Mouse (Mus musculus): ENCODE results near the gene Gm20388. TPM values are rescaled to one million over a fixed set of nuclear protein-coding genes. Genes with fewer than 3 reads are reported as not detected.
A peak's percentile ranks its signal among the peaks of the same experiment; 100 is the strongest.

Gm20388 gene
- polyA plus RNA-seq, 1 experiment from 2014 or later: not detected

DNA sequence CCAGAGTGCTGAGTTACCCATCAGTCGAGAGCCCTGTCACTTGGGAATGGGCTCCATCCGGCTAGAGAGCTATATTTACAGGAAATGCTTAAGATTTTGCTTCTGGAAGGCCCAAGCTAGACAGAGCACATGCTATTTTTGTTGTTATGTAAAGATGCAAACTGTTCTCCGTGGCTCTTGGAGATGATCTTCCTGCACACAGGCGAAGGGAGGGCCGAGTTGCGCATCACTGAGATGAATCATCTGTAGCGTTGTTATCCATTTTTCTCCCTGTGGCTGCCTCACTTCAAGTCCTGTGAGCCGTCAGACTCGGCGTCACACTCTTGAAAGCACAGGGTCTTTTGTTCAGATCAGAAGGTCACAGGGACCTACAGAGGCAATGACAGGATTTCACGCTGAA lies 3963.7 kb downstream of the Gm20388 start:
- Histone ChIP-seq H3K9me3 (no peaks in the 10 kb centered on the region), H3K36me3 (no peaks in the 10 kb centered on the region), H3K27me3 (no peaks in the 10 kb centered on the region), H3K4me1 (0 out of 2 replicates have a peak, but pooled peaks cover 3% of the 10 kb centered on the region), H3K27ac (replicated peaks) (no peak overlapping the region), H3K9ac (replicated peaks) (no peak overlapping the region), H3K4me3 (no peak overlapping the region), H3K4me2 (replicated peaks) (no peak overlapping the region)
- 81% methylated on average over 11 of the region's 11 CpGs for WGBS
- no peak for ATAC-seq (replicated peaks)

DNA sequence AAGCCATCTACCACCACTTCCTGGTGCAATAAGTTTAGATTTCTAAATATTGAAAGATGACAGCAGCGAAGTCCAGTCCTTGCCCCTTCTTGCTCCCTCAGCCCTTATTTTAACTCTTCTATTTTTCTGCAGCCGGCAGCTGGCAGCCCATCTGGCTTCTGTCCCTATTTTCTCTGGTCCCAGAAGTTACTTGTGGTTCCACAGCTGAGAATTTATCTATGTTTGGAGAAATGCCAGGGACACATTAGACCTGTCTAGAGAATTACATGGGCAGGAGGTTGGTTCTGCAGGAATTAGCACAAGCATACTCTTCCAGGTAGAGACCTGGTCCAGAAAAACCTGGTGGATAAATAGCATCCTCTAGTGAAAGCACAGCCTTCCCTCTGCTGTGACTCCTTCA lies 3967.2 kb downstream of the Gm20388 start:
- Histone ChIP-seq H3K36me3 (no peaks in the 10 kb centered on the region), H3K4me2 (replicated peaks) (no peak overlapping the region), H3K4me1 (0 out of 2 replicates have a peak, but pooled peaks cover 3% of the 10 kb centered on the region), H3K9me3 (no peaks in the 10 kb centered on the region), H3K9ac (replicated peaks) (no peak overlapping the region), H3K27ac (replicated peaks) (no peak overlapping the region), H3K4me3 (no peak overlapping the region), H3K27me3 (no peaks in the 10 kb centered on the region)
- WGBS: 63% methylated on average over 2 of the region's 2 CpGs
- no peak for ATAC-seq (replicated peaks)

- ATAC-seq (replicated peaks): no peak
- Histone ChIP-seq H3K9me3 (no peaks in the 10 kb centered on the region), H3K27me3 (no peaks in the 10 kb centered on the region), H3K36me3 (no peaks in the 10 kb centered on the region), H3K4me2 (replicated peaks) (no peak overlapping the region), H3K9ac (replicated peaks) (no peak overlapping the region), H3K27ac (replicated peaks) (no peak overlapping the region), H3K4me3 (no peak overlapping the region), H3K4me1 (peaks cover 15% of the 10 kb centered on the region)
- WGBS: 68% methylated on average over 10 of the region's 10 CpGs
Observed at GRCm38 (mm10) chr8:123880271-123880670, 3969.6 kb downstream of the Gm20388 start.

GRCm38 (mm10) chr8:123880821-123881350 lies 3970.2 kb downstream of the Gm20388 start:
- H3K27ac ChIP-seq (replicated peaks): no peak overlapping the region
- no peak overlapping the region for H3K4me2 ChIP-seq (replicated peaks)
- no peak overlapping the region for H3K9ac ChIP-seq (replicated peaks)
- H3K27me3 ChIP-seq: no peaks in the 10 kb centered on the region
- 55% methylated on average over 4 of the region's 4 CpGs for WGBS
- no peak overlapping the region for H3K4me3 ChIP-seq
- no peak for ATAC-seq (replicated peaks)
- H3K36me3 ChIP-seq: no peaks in the 10 kb centered on the region
- no peaks in the 10 kb centered on the region for H3K9me3 ChIP-seq
- H3K4me1 ChIP-seq: peaks cover 16% of the 10 kb centered on the region

DNA sequence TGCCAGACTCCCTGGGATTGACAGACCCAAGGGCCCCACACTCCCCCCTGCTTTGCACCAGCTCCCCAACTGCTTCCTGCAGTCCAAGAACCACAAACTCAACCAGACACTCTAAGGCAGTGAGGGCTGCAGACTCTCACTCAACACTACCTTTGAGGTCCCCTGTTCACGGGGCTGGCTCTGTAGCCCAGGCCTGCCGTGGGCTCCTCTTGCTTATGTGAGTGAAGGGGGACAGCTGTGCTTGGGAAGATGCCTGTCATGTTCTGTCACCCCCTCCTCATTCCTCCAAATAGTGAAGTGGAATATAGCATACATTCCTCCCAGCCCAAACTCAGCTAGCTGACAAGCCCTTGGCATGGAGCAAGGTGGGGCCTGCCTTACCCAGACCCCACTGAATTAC lies 3971.8 kb downstream of the Gm20388 start:
- Histone ChIP-seq H3K27ac (replicated peaks) (no peak overlapping the region), H3K9me3 (no peaks in the 10 kb centered on the region), H3K4me2 (replicated peaks) (no peak overlapping the region), H3K4me1 (peaks cover 16% of the 10 kb centered on the region), H3K9ac (replicated peaks) (no peak overlapping the region), H3K4me3 (no peak overlapping the region), H3K27me3 (no peaks in the 10 kb centered on the region), H3K36me3 (no peaks in the 10 kb centered on the region)
- 71% methylated on average over 2 of the region's 2 CpGs for WGBS
- no peak for ATAC-seq (replicated peaks)

GRCm38 (mm10) chr8:123883094-123883493 lies 3972.5 kb downstream of the Gm20388 start:
- no peak overlapping the region for H3K4me2 ChIP-seq (replicated peaks)
- whole genome bisulfite sequencing: 86% methylated on average over 4 of the region's 4 CpGs
- no peak overlapping the region for H3K4me3 ChIP-seq
- no peaks in the 10 kb centered on the region for H3K36me3 ChIP-seq
- no peaks in the 10 kb centered on the region for H3K27me3 ChIP-seq
- no peak overlapping the region for H3K9ac ChIP-seq (replicated peaks)
- H3K27ac ChIP-seq (replicated peaks): no peak overlapping the region
- no peaks in the 10 kb centered on the region for H3K9me3 ChIP-seq
- ATAC-seq (replicated peaks): no peak
- peaks cover 13% of the 10 kb centered on the region for H3K4me1 ChIP-seq

- Histone ChIP-seq H3K4me1 (peaks cover 13% of the 10 kb centered on the region), H3K27me3 (peaks cover 4% of the 10 kb centered on the region; the same call in 1 of the 2 replicates), H3K9me3 (no peaks in the 10 kb centered on the region), H3K27ac (replicated peaks) (peak overlapping the region; percentile 82), H3K9ac (replicated peaks) (peak overlapping the region; percentile 30; the same call in 1 of the 2 replicates), H3K4me3 (peak overlapping the region; percentile 16), H3K4me2 (replicated peaks) (peak overlapping the region; percentile 32), H3K36me3 (no peaks in the 10 kb centered on the region)
- WGBS: 4% methylated on average over 13 of the region's 14 CpGs
- ATAC-seq (replicated peaks): peak; percentile 90
Observed at GRCm38 (mm10) chr8:123884721-123885565, 3974.3 kb downstream of the Gm20388 start.

- Histone ChIP-seq H3K9me3 (no peaks in the 10 kb centered on the region), H3K9ac (replicated peaks) (no peak overlapping the region), H3K4me3 (no peak overlapping the region), H3K36me3 (no peaks in the 10 kb centered on the region), H3K4me1 (peaks cover 24% of the 10 kb centered on the region), H3K4me2 (replicated peaks) (no peak overlapping the region), H3K27me3 (peaks cover 23% of the 10 kb centered on the region; the same call in 1 of the 2 replicates), H3K27ac (replicated peaks) (no peak overlapping the region)
- ATAC-seq (replicated peaks): no peak
- WGBS: 88% methylated on average over 4 of the region's 4 CpGs
Observed at GRCm38 (mm10) chr8:123887163-123887562, 3976.5 kb downstream of the Gm20388 start.

GRCm38 (mm10) chr8:123887956-123888355 lies 3977.3 kb downstream of the Gm20388 start:
- no peak overlapping the region for H3K9ac ChIP-seq (replicated peaks)
- peaks cover 29% of the 10 kb centered on the region for H3K27me3 ChIP-seq
- no peak overlapping the region for H3K4me2 ChIP-seq (replicated peaks)
- no peak for ATAC-seq (replicated peaks)
- no peak overlapping the region for H3K27ac ChIP-seq (replicated peaks)
- H3K4me1 ChIP-seq: peaks cover 31% of the 10 kb centered on the region
- H3K4me3 ChIP-seq: no peak overlapping the region
- WGBS: 91% methylated on average over 2 of the region's 2 CpGs
- H3K9me3 ChIP-seq: no peaks in the 10 kb centered on the region
- no peaks in the 10 kb centered on the region for H3K36me3 ChIP-seq

DNA sequence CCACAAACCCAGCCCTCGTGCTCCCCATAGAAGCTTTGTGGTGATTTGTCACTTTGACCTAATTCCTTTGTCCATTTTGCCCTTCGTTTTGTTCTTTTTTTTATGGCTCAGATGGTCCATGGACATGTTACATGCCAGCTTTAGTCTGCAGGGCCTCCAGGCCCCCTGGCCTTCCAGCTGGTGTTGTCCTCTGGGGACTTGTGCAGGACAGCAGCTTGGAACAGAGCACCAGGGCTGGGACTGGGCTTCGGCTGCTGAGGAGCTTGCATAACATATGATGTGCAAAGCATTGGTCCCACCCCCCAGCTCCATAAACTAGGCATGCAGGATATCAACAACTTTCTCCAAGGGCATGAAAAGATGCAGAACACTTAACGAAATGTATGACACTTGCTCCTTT lies 3979.2 kb downstream of the Gm20388 start:
- Histone ChIP-seq H3K4me1 (peaks cover 22% of the 10 kb centered on the region), H3K4me3 (no peak overlapping the region), H3K27me3 (peaks cover 48% of the 10 kb centered on the region), H3K9me3 (no peaks in the 10 kb centered on the region), H3K27ac (replicated peaks) (no peak overlapping the region), H3K36me3 (no peaks in the 10 kb centered on the region), H3K4me2 (replicated peaks) (no peak overlapping the region), H3K9ac (replicated peaks) (no peak overlapping the region)
- WGBS: 68% methylated on average over 4 of the region's 4 CpGs
- no peak for ATAC-seq (replicated peaks)

- Histone ChIP-seq H3K9me3 (no peaks in the 10 kb centered on the region), H3K27me3 (peaks cover 52% of the 10 kb centered on the region), H3K36me3 (no peaks in the 10 kb centered on the region), H3K4me3 (peak overlapping the region; percentile 50), H3K9ac (replicated peaks) (peak overlapping the region; percentile 74; the same call in 1 of the 2 replicates), H3K4me1 (peaks cover 18% of the 10 kb centered on the region), H3K27ac (replicated peaks) (peak overlapping the region; percentile 62), H3K4me2 (replicated peaks) (peak overlapping the region; percentile 87)
- WGBS: 0% methylated on average over 11 of the region's 11 CpGs
- no peak for ATAC-seq (replicated peaks)
Observed at GRCm38 (mm10) chr8:123891271-123891670, 3980.6 kb downstream of the Gm20388 start.

GRCm38 (mm10) chr8:123891883-123892585 lies 3981.4 kb downstream of the Gm20388 start:
- H3K4me2 ChIP-seq (replicated peaks): peak overlapping the region; percentile 87
- under 1% methylated on average over 49 of the region's 49 CpGs for WGBS
- no peaks in the 10 kb centered on the region for H3K9me3 ChIP-seq
- H3K9ac ChIP-seq (replicated peaks): peak overlapping the region; percentile 74
- H3K27ac ChIP-seq (replicated peaks): peak overlapping the region; percentile 62
- peaks cover 52% of the 10 kb centered on the region for H3K27me3 ChIP-seq
- 0 out of 2 replicates have a peak, but pooled peaks cover under 1% of the 10 kb centered on the region for H3K36me3 ChIP-seq
- peak; percentile 75 for ATAC-seq (replicated peaks)
- peaks cover 18% of the 10 kb centered on the region for H3K4me1 ChIP-seq
- H3K4me3 ChIP-seq: peak overlapping the region; percentile 50

All from forebrain, embryonic 15.5 days (tissue).